Comparison of ENCODE assay signal across 7 mouse cellular contexts in genomic region chr15:100951491-100951890, GRCm38 (mm10).
"Had no signal": no experiment of that assay in that cellular context is flagged by ENCODE, and none has a peak within 500 bp of the region (broad histone marks: within the 10 kb centered on the region; RNA-seq: fewer than 3 reads in every experiment).

No protein-coding gene starts in this region.

- DNase-seq: kidney, adult 2 months; kidney, postnatal 25 days; layer of hippocampus, postnatal 36 days; liver, postnatal 0 days; lung, embryonic 14.5 days; thymus, adult 18-20 months; thymus, postnatal 36 days had no signal
